Mouse (Mus musculus): ENCODE results near the gene Wdr62.
"Not testable (repeated sequence)": the region's sequence is repeated elsewhere in the genome, so short reads cannot be mapped to it uniquely, and the experiment has no call there.

The Wdr62 gene

DNA sequence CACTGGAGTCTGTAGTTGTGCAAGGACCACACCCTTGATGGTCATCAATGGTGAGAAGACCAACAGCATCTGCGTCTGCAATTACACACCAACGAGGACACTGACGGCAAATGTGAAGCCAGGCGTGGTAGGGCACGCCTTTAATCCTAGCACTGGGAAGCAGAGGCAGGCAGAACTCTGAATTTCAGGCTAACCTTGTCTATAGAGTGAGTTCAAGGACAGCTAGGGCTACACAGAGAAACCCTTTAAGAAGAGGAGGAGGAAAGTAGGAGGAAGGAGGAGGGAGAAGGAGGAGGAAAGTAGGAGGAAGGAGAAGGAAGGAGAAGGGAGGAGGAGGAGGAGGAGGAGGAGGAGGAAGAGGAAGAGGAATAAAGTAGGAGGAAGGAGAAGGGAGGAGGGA, 14.7 kb downstream of the Wdr62 start:
- no peak for DNase-seq (ENCODE audit: low read depth, low spot score)

- no peak for DNase-seq (ENCODE audit: low read depth, low spot score)
Measured at GRCm38 (mm10) chr7:30265041-30265440, 15.2 kb downstream of the Wdr62 start.

- no peak for DNase-seq (ENCODE audit: low read depth, low spot score)
Measured at GRCm38 (mm10) chr7:30251956-30252954, 28.0 kb downstream of the Wdr62 start.

DNA sequence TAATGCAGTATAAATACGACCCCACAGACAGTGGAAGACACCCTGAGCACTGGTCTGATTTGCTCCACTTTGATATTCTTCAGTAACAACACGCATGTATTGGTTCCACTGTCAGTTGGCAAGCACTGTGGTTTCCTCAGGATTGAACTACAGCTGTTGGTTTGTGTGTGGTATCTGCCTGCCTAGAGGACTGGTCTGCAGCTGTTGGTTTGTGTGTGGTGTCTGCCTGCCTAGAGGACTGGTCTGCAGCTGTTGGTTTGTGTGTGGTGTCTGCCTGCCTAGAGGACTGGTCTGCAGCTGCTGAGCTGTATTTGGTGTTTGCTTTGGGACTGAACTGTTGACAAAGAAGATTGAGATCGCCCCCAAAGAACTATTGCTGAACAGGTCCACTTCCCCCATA, 42.8 kb downstream of the Wdr62 start:
- not testable (repeated sequence) for DNase-seq (ENCODE audit: low read depth, low spot score)

DNA sequence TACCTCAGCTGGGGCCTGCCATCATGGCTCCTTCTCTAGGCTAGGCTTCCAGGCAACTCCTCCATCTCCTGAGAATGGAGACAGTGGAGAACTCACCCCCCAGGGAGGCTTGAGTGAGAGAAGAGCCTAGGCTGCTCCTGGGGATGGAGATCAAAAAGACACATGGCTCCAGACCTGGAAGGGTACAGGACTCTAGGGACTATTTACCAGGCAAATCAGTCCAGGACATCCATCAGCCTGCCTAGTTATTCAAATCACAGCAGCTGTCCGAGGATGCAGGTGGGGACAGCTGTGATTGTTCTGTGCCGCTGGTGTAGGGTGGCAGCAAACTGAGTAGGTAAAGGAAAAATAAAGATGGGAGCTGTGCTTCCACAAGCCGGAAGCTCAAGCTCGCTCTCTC, 44.6 kb downstream of the Wdr62 start, which contains the start of gene Ovol3:
Gene Ovol3 (minus strand): TSS at position 101 of the 400 bp plus-strand sequence.
- DNase-seq (ENCODE audit: low read depth, low spot score), result no peak

- DNase-seq (ENCODE audit: low read depth, low spot score), result no peak
Measured at GRCm38 (mm10) chr7:30235091-30235490, 45.1 kb downstream of the Wdr62 start.

GRCm38 (mm10) chr7:30234276-30234858, 45.9 kb downstream of the Wdr62 start:
- no peak for DNase-seq (ENCODE audit: low read depth, low spot score)

DNA sequence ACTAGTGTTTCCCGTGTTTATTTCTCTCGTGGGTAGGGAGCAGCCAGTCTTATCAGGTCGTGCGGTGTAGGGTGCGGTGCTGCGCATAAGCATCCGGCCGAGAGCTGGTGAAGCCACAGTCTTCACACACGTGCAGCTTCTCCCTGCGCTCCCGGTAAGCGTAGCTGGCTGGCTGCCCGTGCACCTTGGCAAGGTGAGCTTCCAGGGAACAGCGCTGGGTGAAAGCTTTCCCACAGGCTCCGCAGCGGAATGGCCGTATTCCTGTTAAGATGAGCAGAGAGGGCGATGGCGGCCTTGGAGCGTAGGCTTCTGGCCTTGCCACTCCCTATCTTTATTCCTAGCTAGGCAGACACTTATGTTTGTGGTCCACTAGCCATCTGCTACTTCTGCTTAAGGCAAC, 46.8 kb downstream of the Wdr62 start:
- DNase-seq (ENCODE audit: low read depth, low spot score), result no peak

DNA sequence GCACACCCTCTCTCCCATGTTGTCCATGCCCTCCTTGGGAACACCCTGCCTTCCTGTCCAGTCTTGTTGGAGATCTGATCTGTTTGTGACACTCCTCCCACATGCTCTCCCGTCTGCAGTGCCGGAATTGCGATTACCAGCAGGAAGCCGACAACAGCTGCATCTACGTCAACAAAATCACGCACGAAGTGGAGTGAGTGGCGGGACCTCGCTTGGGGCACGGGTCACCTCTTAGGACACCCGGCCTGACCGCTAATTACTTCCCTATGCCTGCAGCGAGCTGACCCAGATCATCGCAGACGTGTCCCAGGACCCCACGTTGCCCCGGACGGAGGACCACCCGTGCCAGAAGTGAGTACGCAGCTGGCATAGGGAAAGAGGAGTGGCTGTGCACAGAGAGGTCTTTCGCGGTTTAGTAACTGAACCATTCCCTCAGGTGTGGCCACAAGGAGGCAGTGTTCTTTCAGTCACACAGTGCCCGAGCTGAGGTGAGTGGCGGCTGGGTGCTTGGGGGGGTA, 47.5 kb downstream of the Wdr62 start:
- DNase-seq (ENCODE audit: low read depth, low spot score), result no peak

- DNase-seq (ENCODE audit: low read depth, low spot score), result peak; percentile 99
Measured at GRCm38 (mm10) chr7:30231669-30232454, 48.4 kb downstream of the Wdr62 start, which contains the start of the genes Polr2i and Tbcb. Gene Polr2i, plus strand, starts transcription at chr7:30231948. Gene Tbcb, minus strand, starts transcription at chr7:30232272.

- no peak for DNase-seq (ENCODE audit: low read depth, low spot score)
Measured at GRCm38 (mm10) chr7:30231328-30231668, 48.9 kb downstream of the Wdr62 start.

GRCm38 (mm10) chr7:30224206-30224605, 56.0 kb downstream of the Wdr62 start:
- no peak for DNase-seq (ENCODE audit: low read depth, low spot score)

GRCm38 (mm10) chr7:30222205-30222604, 58.0 kb downstream of the Wdr62 start:
- DNase-seq (ENCODE audit: low read depth, low spot score), result no peak

DNA sequence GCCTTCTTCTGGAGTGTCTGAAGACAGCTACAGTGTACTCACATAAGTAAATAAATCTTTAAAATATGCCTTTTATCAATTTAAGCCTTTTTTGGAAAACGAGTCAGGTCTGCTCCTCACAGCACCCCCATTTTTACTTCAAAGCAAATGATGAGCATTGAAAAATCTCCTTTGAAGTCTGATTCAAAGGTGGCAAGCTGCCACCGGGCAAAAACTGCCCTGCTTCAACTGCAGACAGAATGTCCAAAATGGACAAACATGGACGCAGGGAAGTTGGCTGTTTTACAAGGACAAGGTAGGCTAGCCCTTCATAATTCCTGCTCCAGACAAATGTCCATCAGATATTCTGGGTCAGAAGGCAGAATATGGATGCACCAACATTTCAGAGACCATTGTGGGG, 58.8 kb downstream of the Wdr62 start:
- DNase-seq (ENCODE audit: low read depth, low spot score), result no peak

DNA sequence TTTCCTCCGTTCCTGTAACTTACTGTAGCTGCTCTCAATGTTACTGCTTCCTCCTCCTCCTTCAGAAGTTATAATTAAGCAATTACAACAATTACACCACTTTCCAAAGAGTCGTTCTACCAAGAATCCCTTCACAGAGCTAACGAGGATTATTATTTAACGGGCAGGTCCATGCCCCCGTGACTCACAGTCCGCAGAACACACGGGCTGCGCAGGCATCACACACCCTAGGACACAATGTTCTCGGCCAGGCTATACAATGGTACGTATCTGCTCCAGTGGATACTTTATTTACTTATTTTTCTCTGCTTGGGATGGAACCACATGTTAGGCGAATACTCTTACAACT, 60.2 kb downstream of the Wdr62 start:
- no peak for DNase-seq (ENCODE audit: low read depth, low spot score)

DNA sequence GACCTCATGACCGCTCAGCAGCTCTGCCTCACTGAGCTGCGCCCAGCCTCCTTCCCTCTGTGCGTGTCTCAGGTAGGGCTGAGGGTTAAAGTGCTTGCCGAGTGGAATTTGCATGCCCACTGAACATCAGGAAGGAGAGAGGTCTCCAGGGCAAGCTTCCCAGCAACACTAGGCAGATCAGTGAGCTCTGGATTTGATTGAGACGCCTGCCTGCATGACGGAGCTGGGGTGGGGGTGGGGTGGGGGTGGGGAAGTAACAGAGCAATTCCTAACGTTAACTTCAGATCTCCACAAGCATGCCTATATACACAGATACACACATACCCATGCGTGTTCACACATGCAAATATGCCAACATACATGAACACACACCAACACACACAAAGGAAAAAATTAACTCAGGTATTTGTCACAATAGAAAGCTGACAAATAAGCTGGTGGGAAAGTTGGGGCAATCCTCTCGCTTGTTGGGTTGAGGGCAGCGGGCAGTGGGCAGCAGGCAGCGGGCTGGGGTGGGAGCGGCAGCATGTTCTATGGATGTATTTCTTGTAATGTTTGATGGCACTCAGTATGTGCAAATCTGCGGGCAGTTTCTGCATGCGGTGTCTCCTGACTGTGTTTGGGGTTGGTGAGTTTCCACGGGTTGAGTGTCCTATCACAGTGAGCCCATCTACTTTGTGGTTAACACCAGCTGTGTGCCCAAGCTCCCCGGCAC, 60.8 kb downstream of the Wdr62 start:
- DNase-seq (ENCODE audit: low read depth, low spot score), result no peak

DNA sequence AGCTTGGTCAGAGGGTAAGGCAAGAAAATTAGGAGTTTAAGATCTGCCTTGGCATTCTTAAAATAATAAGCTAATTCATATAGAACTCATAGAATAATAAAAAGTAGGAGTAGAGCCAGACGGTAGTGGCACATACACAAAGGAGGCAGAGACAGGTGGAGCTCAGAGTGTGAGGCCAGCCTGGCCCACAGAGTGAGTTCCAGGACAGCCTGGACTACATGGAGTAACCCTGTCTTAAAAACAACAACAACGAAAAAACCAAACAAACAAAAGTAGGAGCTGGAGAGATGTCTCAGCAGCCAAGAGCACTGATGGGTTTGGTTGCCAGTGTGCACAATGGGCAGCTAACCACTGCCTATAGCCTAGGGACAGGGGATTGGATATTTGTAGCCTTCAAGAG, 62.9 kb downstream of the Wdr62 start:
- DNase-seq (ENCODE audit: low read depth, low spot score), result no peak

DNA sequence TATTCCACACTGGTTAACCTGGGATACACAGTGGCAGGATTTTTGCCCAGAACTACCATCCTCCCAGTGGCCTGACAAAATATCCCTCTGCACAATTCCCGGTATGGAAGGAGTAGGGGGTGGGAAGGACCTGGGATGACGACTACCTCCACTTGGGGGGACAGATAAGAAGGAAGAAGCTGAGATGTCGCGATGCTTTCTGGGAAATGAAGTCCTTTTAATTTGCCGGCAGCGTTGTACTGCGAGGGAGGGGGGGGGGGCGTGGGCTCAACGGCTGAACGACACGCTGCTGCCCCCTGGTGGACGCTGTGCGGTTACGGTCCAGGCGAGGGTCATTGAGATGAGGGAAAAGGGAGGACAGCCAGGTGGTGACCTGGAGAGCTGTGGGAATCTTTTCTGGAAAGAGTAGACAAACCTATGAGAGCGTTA, 63.5 kb downstream of the Wdr62 start:
- DNase-seq (ENCODE audit: low read depth, low spot score), result peak; percentile 91

DNA sequence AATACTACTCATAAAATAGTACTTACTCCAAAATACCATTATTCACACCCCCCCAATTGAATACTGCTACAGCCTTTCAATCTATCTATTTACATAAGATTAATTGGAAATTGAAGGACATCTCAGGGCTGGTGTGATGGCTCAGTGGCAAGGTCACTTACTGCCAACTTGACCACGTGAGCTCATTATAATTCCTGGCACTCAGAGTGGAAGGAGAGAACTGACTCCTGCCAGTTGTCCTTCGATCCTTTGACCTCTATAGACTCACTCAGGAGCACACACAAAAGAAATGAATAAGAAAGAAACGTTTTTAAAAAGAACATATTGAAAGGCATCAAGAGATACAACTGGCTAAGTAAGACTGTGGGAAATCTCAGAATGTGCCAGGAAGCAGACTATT, 64.3 kb downstream of the Wdr62 start:
- no peak for DNase-seq (ENCODE audit: low read depth, low spot score)

- no peak for DNase-seq (ENCODE audit: low read depth, low spot score)
Measured at GRCm38 (mm10) chr7:30213881-30214280, 66.3 kb downstream of the Wdr62 start.

DNA sequence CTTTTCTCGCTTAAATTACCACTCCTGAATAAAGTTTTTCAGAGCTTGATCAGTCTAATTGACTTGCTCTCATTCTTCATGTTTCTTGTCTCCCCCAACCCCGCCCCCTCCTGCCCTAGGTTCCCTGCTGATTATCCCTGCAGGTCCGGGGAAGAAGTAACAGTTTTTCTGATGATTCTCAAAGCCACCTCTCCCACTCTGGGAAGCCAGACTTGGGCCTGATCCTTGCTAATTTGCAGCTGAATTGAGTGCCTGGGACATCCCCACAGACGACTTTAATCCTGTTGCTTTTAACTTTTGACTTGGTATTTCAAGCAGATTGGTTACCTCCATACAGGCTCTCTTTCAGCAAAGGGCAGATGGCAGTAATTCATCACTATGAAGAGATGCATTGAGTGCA, 69.2 kb downstream of the Wdr62 start:
- DNase-seq (ENCODE audit: low read depth, low spot score), result no peak
